In the genomic region with DNA sequence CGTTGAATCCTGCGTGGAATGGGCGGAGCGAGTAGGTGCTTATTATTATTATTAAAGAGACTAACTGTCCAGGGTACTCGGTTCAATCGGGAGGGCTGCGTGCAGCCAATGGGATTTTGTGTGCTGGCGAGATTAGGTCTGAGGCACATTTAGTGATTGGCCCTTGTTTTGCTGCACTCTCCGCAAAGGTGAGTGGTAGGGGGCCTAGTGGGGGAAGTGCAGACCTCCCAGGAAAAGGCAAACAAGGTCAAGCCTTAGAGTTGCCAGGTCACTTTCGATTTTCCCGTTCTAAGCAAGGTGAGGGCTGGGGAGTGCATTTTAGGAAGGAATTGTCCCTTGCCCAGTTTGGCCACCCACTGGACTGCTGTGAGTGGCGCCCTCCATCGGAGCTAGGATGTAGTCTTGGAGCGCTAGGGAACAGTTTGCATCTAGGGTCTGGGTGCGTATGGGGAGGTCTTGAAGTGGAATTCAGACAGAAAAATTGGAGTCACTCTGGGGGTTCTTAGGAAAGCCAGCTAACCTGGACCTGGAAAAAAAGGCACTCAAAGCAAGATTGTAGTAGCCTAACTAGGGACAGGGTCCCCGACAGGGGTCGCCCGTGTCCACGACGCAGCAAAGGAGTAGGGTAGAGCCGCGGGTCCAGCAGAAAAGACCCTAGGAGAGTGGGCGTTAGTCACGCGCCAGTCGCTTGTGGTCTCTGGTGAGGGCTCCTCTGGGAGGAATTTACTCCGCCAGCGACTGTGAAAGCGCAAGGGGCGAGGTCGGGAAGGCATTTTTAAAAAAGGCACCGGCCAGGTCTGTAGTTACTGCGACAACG, we compare ENCODE assay signal across 8 mouse cellular contexts. TPM values are rescaled to one million over a fixed set of nuclear protein-coding genes. Genes with fewer than 3 reads are reported as not detected.
DNase-seq lines count a peak whose midpoint lies in the region; ATAC-seq and TF ChIP-seq lines count a peak whose summit lies in the region.

No protein-coding gene starts in this region.

- peak overlapping the region; percentile 98 for H3K4me2 ChIP-seq in hindbrain, postnatal 0 days (ENCODE audit: low read depth, low read length)
- H3K4me2 ChIP-seq in liver, embryonic 15.5 days = peak overlapping the region; percentile 72

- CTCF ChIA-PET in Patski (lab: Charles Lee) = no interaction called here

- TF ChIP-seq CTCF in Patski (IDR thresholded peaks at IDR 0.05) = peak; percentile 51
- TF ChIP-seq CTCF in embryonic fibroblast, embryonic 13.5 days (IDR thresholded peaks at IDR 0.05; ENCODE audit: borderline replicate concordance, insufficient read depth, low read length) = peak; percentile 46
- TF ChIP-seq CTCF in hindbrain, postnatal 0 days (IDR thresholded peaks at IDR 0.05; ENCODE audit: low read depth) = peak; percentile 80
- TF ChIP-seq CTCF in olfactory bulb, adult 2 months (IDR thresholded peaks at IDR 0.05; ENCODE audit: insufficient read depth, low read depth, low read length) = no peak

- in situ Hi-C loops in Patski (cut with MboI; ENCODE audit: low pct_unique_long_range_greater_than_20kb) = loop anchor here (25.0 kb wide), 1 partner anchor 688 kb away; no protein-coding TSS in a partner anchor

- no peak for ATAC-seq in Patski
- ATAC-seq in hindbrain, postnatal 0 days = peak; percentile 79
- ATAC-seq in liver, embryonic 15.5 days (ENCODE audit: insufficient read depth) = no peak

- under 1% methylated on average over 34 of the region's 34 CpGs for WGBS in hindbrain, postnatal 0 days
- WGBS in liver, embryonic 15.5 days (ENCODE audit: insufficient replicate concordance) = 1% methylated on average over 34 of the region's 34 CpGs
- under 1% methylated on average over 34 of the region's 34 CpGs for WGBS in olfactory bulb, adult 2 months

- H3K9ac ChIP-seq in hindbrain, postnatal 0 days (replicated peaks; ENCODE audit: low read length) = peak overlapping the region; percentile 48
- no peak overlapping the region for H3K9ac ChIP-seq in liver, embryonic 15.5 days

- POLR2A ChIA-PET in Patski (lab: Charles Lee) = no interaction called here

- H3K4me3 ChIP-seq in embryonic fibroblast, embryonic 13.5 days (ENCODE audit: insufficient read depth, low read length) = peak overlapping the region; percentile 59
- H3K4me3 ChIP-seq in hindbrain, postnatal 0 days (ENCODE audit: low read length) = peak overlapping the region; percentile 70
- H3K4me3 ChIP-seq in liver, embryonic 15.5 days (replicated peaks) = peak overlapping the region; percentile 56
- peak overlapping the region; percentile 60 for H3K4me3 ChIP-seq in olfactory bulb, adult 2 months (ENCODE audit: insufficient read depth, low read depth, low read length)

- TF ChIP-seq POLR2A in embryonic fibroblast, embryonic 13.5 days (IDR thresholded peaks at IDR 0.05; ENCODE audit: low read depth, low read length) = no peak
- TF ChIP-seq POLR2A in olfactory bulb, adult 2 months (IDR thresholded peaks at IDR 0.05; ENCODE audit: insufficient read depth, low read depth, low read length) = no peak

- no peak overlapping the region for H3K27ac ChIP-seq in embryonic fibroblast, embryonic 13.5 days (ENCODE audit: insufficient read depth, low read length)
- no peak overlapping the region for H3K27ac ChIP-seq in hindbrain, postnatal 0 days
- no peak overlapping the region for H3K27ac ChIP-seq in liver, embryonic 15.5 days (replicated peaks)
- H3K27ac ChIP-seq in olfactory bulb, adult 2 months (ENCODE audit: insufficient read depth, low read depth, low read length) = no peak overlapping the region

- no peaks in the 10 kb centered on the region for H3K36me3 ChIP-seq in hindbrain, postnatal 0 days (ENCODE audit: insufficient read depth, low read length)
- no peaks in the 10 kb centered on the region for H3K36me3 ChIP-seq in liver, embryonic 15.5 days (replicated peaks)

- peak; percentile 7 for DNase-seq in kidney, adult 9 months
- DNase-seq in kidney, adult 18-20 months = no peak
- no peak for DNase-seq in Patski (ENCODE audit: low read depth, low spot score)
- DNase-seq in hindbrain, postnatal 0 days (ENCODE audit: low spot score) = peak; percentile 79
- no peak for DNase-seq in urinary bladder, adult 2 months (ENCODE audit: low spot score)

- no peaks in the 10 kb centered on the region for H3K4me1 ChIP-seq in embryonic fibroblast, embryonic 13.5 days (ENCODE audit: control insufficient read depth, insufficient read depth, low read length)
- H3K4me1 ChIP-seq in hindbrain, postnatal 0 days (ENCODE audit: insufficient read depth, low read length) = peaks cover 12% of the 10 kb centered on the region; the same call in 1 of the 2 replicates
- H3K4me1 ChIP-seq in liver, embryonic 15.5 days (replicated peaks) = peaks cover 18% of the 10 kb centered on the region
- H3K4me1 ChIP-seq in olfactory bulb, adult 2 months (ENCODE audit: control insufficient read depth, insufficient read depth, low read length) = peaks cover 16% of the 10 kb centered on the region

- H3K9me3 ChIP-seq in hindbrain, postnatal 0 days (ENCODE audit: low read length) = no peaks in the 10 kb centered on the region
- H3K9me3 ChIP-seq in liver, embryonic 15.5 days (replicated peaks) = no peaks in the 10 kb centered on the region

- peaks cover 20% of the 10 kb centered on the region for H3K27me3 ChIP-seq in Patski
- H3K27me3 ChIP-seq in hindbrain, postnatal 0 days (ENCODE audit: insufficient read depth, low read length) = peaks cover 26% of the 10 kb centered on the region
- H3K27me3 ChIP-seq in liver, embryonic 15.5 days = peaks cover 74% of the 10 kb centered on the region

RNA-seq across cellular contexts. Expression of a gene that starts 4.1 kb away (rescaled TPM):
- polyA plus RNA-seq in Patski (2021) = 1.0 TPM
- 3.1 and 3.7 TPM in 2 replicates for polyA plus RNA-seq in embryonic fibroblast, embryonic 13.5 days (2011; ENCODE audit: insufficient read length, low read depth, missing spikeins)
- 6.8 and 7.2 TPM in 2 replicates for total RNA-seq in hindbrain, postnatal 0 days (2014; rRNA removed)
- 5.2 and 6.2 TPM in 2 replicates for polyA plus RNA-seq in hindbrain, postnatal 0 days (2015; fragmentation: Nextera tagmentation; extraction: Ambion mirVana)
- 0.25 and 0.29 TPM in 2 replicates for polyA plus RNA-seq in liver, embryonic 15.5 days (2015; fragmentation: Nextera tagmentation; extraction: Ambion mirVana)
- polyA plus RNA-seq in olfactory bulb, adult 2 months (2012; ENCODE audit: insufficient read depth, insufficient read length, low replicate concordance, missing spikeins) = not detected in 2 replicates
- 0.52 and 0.72 TPM in 2 replicates for polyA plus RNA-seq in urinary bladder, adult 2 months (2012; rRNA removed)

Comparison
In these comparisons a context has a peak if more than half of its experiments do, and no peak if none do; other contexts are left out.
1. DNase-seq: peak in kidney, adult 9 months (single experiment) and hindbrain, postnatal 0 days (single experiment); none in kidney, adult 18-20 months (single experiment), Patski (single experiment) and urinary bladder, adult 2 months (single experiment).
2. Peak in every context shown above with its lines, with median percentiles within 50 percentile points of each other: H3K4me3 ChIP-seq.